8 mouse cellular contexts compared by ENCODE assay signal in the genomic region with DNA sequence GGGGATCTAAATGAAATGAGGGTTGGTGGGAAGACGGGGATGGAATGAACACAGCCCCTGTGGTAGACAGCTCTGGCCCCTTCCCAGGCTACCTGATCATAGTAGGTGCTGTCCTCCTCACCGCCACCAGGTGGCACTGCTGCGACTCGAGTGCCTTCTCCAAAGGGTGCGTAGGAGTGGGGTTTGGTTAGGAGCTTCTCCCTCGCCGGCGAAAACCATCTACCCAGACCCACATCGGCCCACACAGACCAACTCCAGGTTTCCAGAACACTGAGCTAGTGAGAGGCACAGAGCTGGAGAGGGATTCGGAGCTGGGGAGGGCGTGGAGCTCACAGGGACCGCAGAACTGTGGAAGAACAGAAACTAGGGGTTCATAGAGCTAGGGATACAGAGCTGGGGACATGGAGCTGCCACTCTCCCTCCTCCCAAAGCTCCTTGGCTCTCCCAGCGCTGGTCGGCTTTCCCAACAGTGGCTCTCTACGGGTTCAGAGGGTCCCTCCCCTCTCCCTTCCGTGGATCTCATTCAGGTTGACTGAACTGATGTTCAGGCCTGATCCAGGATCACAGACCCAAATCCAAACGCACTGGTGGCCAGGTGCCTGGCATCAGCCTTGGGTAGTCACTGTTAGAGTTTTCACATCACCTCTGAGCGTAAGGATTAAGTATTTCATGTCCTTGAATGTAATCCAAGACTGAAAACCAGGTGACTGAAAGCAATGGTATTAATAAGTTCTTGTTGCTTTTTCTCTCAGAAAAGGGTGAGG. TPM values are rescaled to one million over a fixed set of nuclear protein-coding genes. Genes with fewer than 3 reads are reported as not detected.
DNase-seq lines count a peak whose midpoint lies in the region; ATAC-seq and TF ChIP-seq lines count a peak whose summit lies in the region.

No protein-coding gene starts in this region.

- in situ Hi-C loops in ES-E14 (cut with MboI; ENCODE audit: low sequenced_read_pairs in 2 of 2, unreplicated experiment in 2 of 2), result no loop called here

- DNase-seq in ES-E14 (ENCODE audit: low read depth, low spot score), result peak; percentile 74
- DNase-seq in c-Kit-positive CD71-negative TER-119-negative erythroid progenitor cells, embryonic 14.5 days (ENCODE audit: low read depth), result peak; percentile 80
- peak; percentile 89 for DNase-seq in forebrain, embryonic 11.5 days (ENCODE audit: low spot score)
- peak; percentile 74 to 90 for DNase-seq in kidney, postnatal 36 days
- peak; percentile 85 for DNase-seq in liver, postnatal 0 days
- peak; percentile 57 for DNase-seq in testis, postnatal 14 days (ENCODE audit: low spot score)

- H3K4me1 ChIP-seq in ES-E14 (ENCODE audit: control insufficient read depth in 2 of 2, insufficient read depth in 2 of 2, low read length in 2 of 2, poor library complexity in 1 of 2), result 0 out of 4 replicates have a peak, but pooled peaks cover 0 to 2% of the 10 kb centered on the region in 2 experiments
- H3K4me1 ChIP-seq in forebrain, embryonic 11.5 days (replicated peaks; ENCODE audit: control insufficient read depth, insufficient read depth, low read length), result no peaks in the 10 kb centered on the region; the same call in 1 of the 2 replicates
- peaks cover 4% of the 10 kb centered on the region; the same call in 1 of the 2 replicates for H3K4me1 ChIP-seq in heart, embryonic 16.5 days (ENCODE audit: control insufficient read depth, insufficient read depth, low read length)
- H3K4me1 ChIP-seq in liver, postnatal 0 days (ENCODE audit: insufficient read depth), result peaks cover 9% of the 10 kb centered on the region
- H3K4me1 ChIP-seq in neural tube, embryonic 13.5 days (replicated peaks), result peaks cover 13% of the 10 kb centered on the region; the same call in 1 of the 2 replicates

- WGBS in forebrain, embryonic 11.5 days, result 10% methylated on average over 18 of the region's 18 CpGs
- whole genome bisulfite sequencing in heart, embryonic 16.5 days, result 13% methylated on average over 18 of the region's 18 CpGs
- WGBS in liver, postnatal 0 days (ENCODE audit: insufficient replicate concordance), result 14% methylated on average over 18 of the region's 18 CpGs
- 13% methylated on average over 18 of the region's 18 CpGs for WGBS in neural tube, embryonic 13.5 days

- no peak overlapping the region for H3K27ac ChIP-seq in ES-E14 (ENCODE audit: insufficient read depth, low read depth, low read length, poor library complexity, severe bottlenecking)
- no peak overlapping the region for H3K27ac ChIP-seq in forebrain, embryonic 11.5 days (ENCODE audit: low read depth, low read length)
- no peak overlapping the region for H3K27ac ChIP-seq in heart, embryonic 16.5 days (ENCODE audit: low read length)
- H3K27ac ChIP-seq in liver, postnatal 0 days (ENCODE audit: low read depth), result peak overlapping the region; percentile 20
- H3K27ac ChIP-seq in neural tube, embryonic 13.5 days (replicated peaks), result no peak overlapping the region

- H3K36me3 ChIP-seq in ES-E14 (ENCODE audit: control insufficient read depth, insufficient read depth, low read length, poor library complexity, severe bottlenecking), result no peaks in the 10 kb centered on the region; the same call in 1 of the 2 replicates
- H3K36me3 ChIP-seq in forebrain, embryonic 11.5 days (ENCODE audit: control insufficient read depth, insufficient read depth, low read length), result no peaks in the 10 kb centered on the region; the same call in 1 of the 2 replicates
- H3K36me3 ChIP-seq in heart, embryonic 16.5 days (ENCODE audit: control insufficient read depth, insufficient read depth), result peaks cover 24% of the 10 kb centered on the region
- peaks cover 27% of the 10 kb centered on the region for H3K36me3 ChIP-seq in liver, postnatal 0 days (replicated peaks; ENCODE audit: insufficient read depth, low read length)
- H3K36me3 ChIP-seq in neural tube, embryonic 13.5 days, result peaks cover 40% of the 10 kb centered on the region

- peak overlapping the region in 1 of 2 experiments; percentile 41; a peak in 1 of 4 replicates for H3K4me3 ChIP-seq in ES-E14 (ENCODE audit: insufficient read depth in 1 of 2, low read depth in 1 of 2, low read length in 2 of 2, poor library complexity in 1 of 2, severe bottlenecking in 1 of 2)
- no peak overlapping the region for H3K4me3 ChIP-seq in forebrain, embryonic 11.5 days (ENCODE audit: low read depth, low read length)
- H3K4me3 ChIP-seq in heart, embryonic 16.5 days (ENCODE audit: low read length), result peak overlapping the region; percentile 42
- no peak overlapping the region for H3K4me3 ChIP-seq in liver, postnatal 0 days (ENCODE audit: low read depth, low read length)
- H3K4me3 ChIP-seq in neural tube, embryonic 13.5 days, result no peak overlapping the region

- H3K9me3 ChIP-seq in ES-E14 (ENCODE audit: control insufficient read depth, insufficient read depth, low read depth, low read length), result no peaks in the 10 kb centered on the region
- no peaks in the 10 kb centered on the region for H3K9me3 ChIP-seq in forebrain, embryonic 11.5 days (ENCODE audit: control insufficient read depth, low read length)
- no peaks in the 10 kb centered on the region for H3K9me3 ChIP-seq in heart, embryonic 16.5 days (replicated peaks; ENCODE audit: control insufficient read depth, low read length)
- no peaks in the 10 kb centered on the region for H3K9me3 ChIP-seq in liver, postnatal 0 days (ENCODE audit: low read length)
- no peaks in the 10 kb centered on the region for H3K9me3 ChIP-seq in neural tube, embryonic 13.5 days

- peak overlapping the region; percentile 40; the same call in 1 of the 2 replicates for H3K4me2 ChIP-seq in forebrain, embryonic 11.5 days (ENCODE audit: low read depth, low read length, severe bottlenecking)
- peak overlapping the region; percentile 73 for H3K4me2 ChIP-seq in heart, embryonic 16.5 days (ENCODE audit: low read depth, low read length)
- H3K4me2 ChIP-seq in liver, postnatal 0 days (ENCODE audit: low read depth, low read length), result peak overlapping the region; percentile 61
- H3K4me2 ChIP-seq in neural tube, embryonic 13.5 days, result peak overlapping the region; percentile 48

- ATAC-seq in forebrain, embryonic 11.5 days (replicated peaks; ENCODE audit: low FRiP score), result peak; percentile 82
- peak; percentile 70; the same call in 1 of the 2 replicates for ATAC-seq in heart, embryonic 16.5 days (replicated peaks; ENCODE audit: extremely low read depth, insufficient read depth, low FRiP score)
- peak; percentile 74 for ATAC-seq in liver, postnatal 0 days
- peak; percentile 83 for ATAC-seq in neural tube, embryonic 13.5 days (ENCODE audit: low read depth)

- TF ChIP-seq EP300 in liver, postnatal 0 days (IDR thresholded peaks at IDR 0.05; ENCODE audit: low read depth), result no peak

- TF ChIP-seq CTCF in liver, postnatal 0 days (IDR thresholded peaks at IDR 0.05; ENCODE audit: low read depth), result peak; percentile 97

- peak overlapping the region; percentile 44; the same call in 1 of the 2 replicates for H3K9ac ChIP-seq in ES-E14 (ENCODE audit: insufficient read depth, low read depth, low read length, poor library complexity, severe bottlenecking)
- H3K9ac ChIP-seq in forebrain, embryonic 11.5 days (ENCODE audit: low read length), result peak overlapping the region; percentile 55
- peak overlapping the region; percentile 69 for H3K9ac ChIP-seq in heart, embryonic 16.5 days (ENCODE audit: low read length)
- H3K9ac ChIP-seq in liver, postnatal 0 days (replicated peaks), result 0 out of 2 replicates have a peak overlapping the region, but pooled peaks have one; percentile 53
- H3K9ac ChIP-seq in neural tube, embryonic 13.5 days, result peak overlapping the region; percentile 59; the same call in 1 of the 2 replicates

- no peaks in the 10 kb centered on the region for H3K27me3 ChIP-seq in forebrain, embryonic 11.5 days (ENCODE audit: control insufficient read depth, insufficient read depth, low read length)
- peaks cover 17% of the 10 kb centered on the region; the same call in 1 of the 2 replicates for H3K27me3 ChIP-seq in heart, embryonic 16.5 days (ENCODE audit: control insufficient read depth, insufficient read depth, low read length)
- H3K27me3 ChIP-seq in liver, postnatal 0 days (ENCODE audit: insufficient read depth, low read length), result no peaks in the 10 kb centered on the region
- peaks cover 15% of the 10 kb centered on the region; the same call in 1 of the 2 replicates for H3K27me3 ChIP-seq in neural tube, embryonic 13.5 days

TF ChIP-seq in ES-E14, 5 proteins besides CTCF, POLR2A, EP300 and RAD21:
- TF ChIP-seq HCFC1 (IDR thresholded peaks at IDR 0.05; ENCODE audit: borderline replicate concordance, insufficient read depth, low read length), result no peak
- TF ChIP-seq ZC3H11A (IDR thresholded peaks at IDR 0.05; ENCODE audit: borderline replicate concordance, low read depth, low read length), result peak; percentile 57; the same call in 1 of the 2 replicates

RNA-seq across cellular contexts. Expression of a gene that starts 18.2 kb away (rescaled TPM):
- total RNA-seq in ES-E14 (2012; rRNA removed), result 4.9 and 5.8 TPM in 2 replicates
- polyA plus RNA-seq in forebrain, embryonic 11.5 days (2014; fragmentation: Nextera tagmentation; extraction: Ambion mirVana), result 12.0 and 13.5 TPM in 2 replicates
- polyA plus RNA-seq in heart, embryonic 16.5 days (2015; fragmentation: Nextera tagmentation; extraction: Ambion mirVana), result 21.4 and 25.5 TPM in 2 replicates
- 37.0 and 44.4 TPM in 2 replicates for polyA plus RNA-seq in liver, postnatal 0 days (2015; fragmentation: Nextera tagmentation; extraction: Ambion mirVana)
- polyA plus RNA-seq in neural tube, embryonic 13.5 days (2015; fragmentation: Nextera tagmentation; extraction: Ambion mirVana), result 11.0 and 15.6 TPM in 2 replicates

RNA-seq across cellular contexts. Expression of a gene that starts 21.0 kb away (rescaled TPM):
- total RNA-seq in ES-E14 (2012; rRNA removed), result 0.32 and 0.36 TPM in 2 replicates
- 0.09 TPM in 1 of 2 replicates, not detected in the other for polyA plus RNA-seq in forebrain, embryonic 11.5 days (2014; fragmentation: Nextera tagmentation; extraction: Ambion mirVana)
- polyA plus RNA-seq in heart, embryonic 16.5 days (2015; fragmentation: Nextera tagmentation; extraction: Ambion mirVana), result 0.74 and 0.85 TPM in 2 replicates
- 138 and 168 TPM in 2 replicates for polyA plus RNA-seq in liver, postnatal 0 days (2015; fragmentation: Nextera tagmentation; extraction: Ambion mirVana)
- 0.40 TPM in 1 of 2 replicates, not detected in the other for polyA plus RNA-seq in neural tube, embryonic 13.5 days (2015; fragmentation: Nextera tagmentation; extraction: Ambion mirVana)

RNA-seq across cellular contexts. Expression of a gene that starts 33.6 kb away (rescaled TPM):
- total RNA-seq in ES-E14 (2012; rRNA removed), result 4.5 and 8.5 TPM in 2 replicates
- 15.3 and 18.3 TPM in 2 replicates for polyA plus RNA-seq in forebrain, embryonic 11.5 days (2014; fragmentation: Nextera tagmentation; extraction: Ambion mirVana)
- polyA plus RNA-seq in heart, embryonic 16.5 days (2015; fragmentation: Nextera tagmentation; extraction: Ambion mirVana), result 0.12 and 0.21 TPM in 2 replicates
- 0.14 TPM in 1 of 2 replicates, not detected in the other for polyA plus RNA-seq in liver, postnatal 0 days (2015; fragmentation: Nextera tagmentation; extraction: Ambion mirVana)
- polyA plus RNA-seq in neural tube, embryonic 13.5 days (2015; fragmentation: Nextera tagmentation; extraction: Ambion mirVana), result 39.6 and 41.7 TPM in 2 replicates

Comparison
In these comparisons a context has a peak if more than half of its experiments do, and no peak if none do; other contexts are left out.
1. RNA of a gene that starts 21.0 kb away (polyA plus RNA-seq): 138 to 168 TPM in liver, postnatal 0 days; 0.74 to 0.85 TPM in heart, embryonic 16.5 days, 0.09 TPM in forebrain, embryonic 11.5 days and 0.40 TPM in neural tube, embryonic 13.5 days; every median in the first group is over 10 times any median in the second.
2. RNA of a gene that starts 33.6 kb away (polyA plus RNA-seq): 39.6 to 41.7 TPM in neural tube, embryonic 13.5 days and 15.3 to 18.3 TPM in forebrain, embryonic 11.5 days; 0.12 to 0.21 TPM in heart, embryonic 16.5 days and 0.14 TPM in liver, postnatal 0 days; every median in the first group is over 10 times any median in the second.
3. Peak in every context shown above with its lines, with median percentiles within 50 percentile points of each other: DNase-seq, H3K9ac ChIP-seq, ATAC-seq and H3K4me2 ChIP-seq.